Mouse (Mus musculus) embryonic facial prominence, embryonic 15.5 days (tissue): ENCODE results near the gene Pim3. TPM values are rescaled to one million over a fixed set of nuclear protein-coding genes. Genes with fewer than 3 reads are reported as not detected.
A peak's percentile ranks its signal among the peaks of the same experiment; 100 is the strongest.

Source experiments
- ATAC-seq: fragments of 200-750 bp; cut with Nextera tagmentation; 2 replicates; pipeline ENCODE4 v1.8.0; 2017; ENCODE audit warnings: low read depth, moderate TSS enrichment; ENCODE audit not compliant: insufficient number of reproducible peaks, low FRiP score, low TSS enrichment
- H3K27ac ChIP-seq: fragments of 300-500 bp; sonication (generic); replicated peaks from 2 replicates; pipeline ENCODE4 v1.5.1; 2015; ENCODE audit warnings: mild to moderate bottlenecking, inconsistent platforms
- H3K27me3 ChIP-seq: fragments of 300-500 bp; sonication (generic); 2 replicates; pipeline ENCODE4 v1.6.1; 2015; ENCODE audit warnings: inconsistent platforms
- H3K36me3 ChIP-seq: fragments of 300-500 bp; sonication (generic); 2 replicates; pipeline ENCODE4 v1.6.1; 2015; ENCODE audit warnings: mild to moderate bottlenecking, inconsistent platforms
- H3K4me1 ChIP-seq: fragments of 300-500 bp; sonication (generic); 2 replicates; pipeline ENCODE4 v1.6.1; 2015; ENCODE audit warnings: inconsistent platforms
- H3K4me2 ChIP-seq: fragments of 300-500 bp; sonication (generic); replicated peaks from 2 replicates; pipeline ENCODE4 v1.6.1; 2015; ENCODE audit warnings: mild to moderate bottlenecking, inconsistent platforms
- H3K4me3 ChIP-seq: fragments of 300-500 bp; sonication (generic); replicated peaks from 2 replicates; pipeline ENCODE4 v1.5.1; 2015; ENCODE audit warnings: mild to moderate bottlenecking, inconsistent platforms
- H3K9ac ChIP-seq: fragments of 300-500 bp; sonication (generic); 2 replicates; pipeline ENCODE4 v1.6.1; 2015; ENCODE audit warnings: inconsistent platforms
- H3K9me3 ChIP-seq: fragments of 300-500 bp; sonication (generic); replicated peaks from 2 replicates; pipeline ENCODE4 v1.6.1; 2016; ENCODE audit warnings: inconsistent platforms
- WGBS: fragments of 180-500 bp; shearing (Covaris S2); methylation state at CpG from one replicate; pipeline ENCODE4 v1.1.7; 2015; 5-methylcytosine and 5-hydroxymethylcytosine counted together
- polyA plus RNA-seq: library from polyadenylated mRNA; unstranded; fragments of >200 nt; fragmentation: Nextera tagmentation; extraction: Ambion mirVana; gene quantifications from 2 replicates; pipeline ENCODE4 v1.2.1, GENCODE M21; 2015

Gene Pim3
- polyA plus RNA-seq, 1 experiment from 2014 or later, result 64.8 TPM

DNA sequence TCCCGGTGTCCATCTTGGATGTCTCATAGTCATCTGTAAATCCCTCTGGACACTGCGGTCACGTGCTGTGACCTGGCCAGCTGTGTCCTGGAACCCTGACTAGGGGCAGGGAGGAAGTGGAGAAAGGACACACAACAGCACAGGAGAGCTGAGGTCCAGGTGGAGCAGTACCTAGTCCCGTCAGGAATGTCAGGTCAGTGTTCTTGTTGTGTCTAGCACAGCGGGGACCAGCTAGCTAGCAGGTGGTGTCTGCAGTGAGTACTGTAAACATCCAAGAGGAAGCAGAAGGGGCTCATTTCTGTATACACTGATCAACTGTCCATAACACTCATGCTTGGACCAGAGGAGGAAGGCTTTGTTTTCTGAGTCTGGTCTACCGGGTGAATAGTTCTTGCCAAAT is 23.4 kb downstream of the Pim3 start:
- Histone ChIP-seq H3K27me3 (no peaks in the 10 kb centered on the region), H3K36me3 (no peaks in the 10 kb centered on the region), H3K4me1 (peaks cover 6% of the 10 kb centered on the region; the same call in 1 of the 2 replicates), H3K4me2 (no peak overlapping the region), H3K9ac (no peak overlapping the region), H3K4me3 (no peak overlapping the region), H3K9me3 (no peaks in the 10 kb centered on the region), H3K27ac (no peak overlapping the region)
- 81% methylated on average over 6 of the region's 6 CpGs for WGBS
- no peak for ATAC-seq

DNA sequence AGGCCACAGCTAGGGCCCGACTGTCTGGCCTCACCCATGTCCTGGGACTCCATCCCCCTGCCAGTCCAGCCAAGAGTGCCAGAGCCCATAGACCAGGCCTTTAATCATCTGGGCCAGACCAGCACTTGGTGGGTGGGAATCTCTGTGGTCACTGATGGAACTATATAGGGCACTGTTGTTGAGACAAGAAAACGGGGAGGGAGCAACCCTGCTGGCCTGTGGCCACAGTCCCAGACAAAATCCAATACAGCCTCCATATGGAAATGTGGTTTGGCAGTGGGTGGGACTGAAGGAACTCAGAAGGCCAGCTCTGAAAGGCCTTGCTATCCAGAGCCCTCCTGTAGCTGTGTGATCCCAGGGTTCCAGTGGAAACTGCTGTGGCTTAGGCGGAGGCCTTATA is 27.0 kb downstream of the Pim3 start:
- no peak overlapping the region for H3K9ac ChIP-seq
- H3K27ac ChIP-seq, result peak overlapping the region; percentile 67
- peaks cover 19% of the 10 kb centered on the region for H3K4me1 ChIP-seq
- ATAC-seq, result peak; percentile 72
- H3K9me3 ChIP-seq, result no peaks in the 10 kb centered on the region
- H3K4me2 ChIP-seq, result no peak overlapping the region
- 69% methylated on average over 3 of the region's 3 CpGs for WGBS
- no peak overlapping the region for H3K4me3 ChIP-seq
- H3K36me3 ChIP-seq, result no peaks in the 10 kb centered on the region
- no peaks in the 10 kb centered on the region for H3K27me3 ChIP-seq

DNA sequence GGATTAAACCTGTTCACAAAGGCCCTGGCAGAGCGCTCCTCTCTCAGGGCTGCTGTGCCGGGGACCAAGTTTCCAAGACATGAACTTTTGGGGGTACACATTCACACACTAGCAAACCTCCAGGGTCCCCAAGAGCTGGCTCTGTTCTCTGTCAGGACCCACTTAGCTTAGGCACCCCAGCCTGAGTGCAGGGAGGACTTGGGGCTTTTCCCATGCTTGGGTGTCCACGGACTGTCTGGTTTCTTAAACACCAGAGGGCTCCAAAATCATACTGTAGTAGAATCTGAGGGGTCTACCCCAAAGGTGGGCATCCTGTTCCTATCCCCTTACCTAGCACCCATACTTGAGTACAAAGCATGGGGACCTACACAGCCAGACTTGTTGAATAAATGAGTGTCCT is 28.0 kb downstream of the Pim3 start:
- Histone ChIP-seq H3K27me3 (no peaks in the 10 kb centered on the region), H3K36me3 (no peaks in the 10 kb centered on the region), H3K4me1 (peaks cover 19% of the 10 kb centered on the region), H3K9me3 (no peaks in the 10 kb centered on the region), H3K4me3 (peak overlapping the region; percentile 49; the same call in 1 of the 2 replicates), H3K27ac (peak overlapping the region; percentile 67), H3K9ac (no peak overlapping the region), H3K4me2 (peak overlapping the region; percentile 97)
- no peak for ATAC-seq
- 72% methylated on average over 3 of the region's 3 CpGs for WGBS

DNA sequence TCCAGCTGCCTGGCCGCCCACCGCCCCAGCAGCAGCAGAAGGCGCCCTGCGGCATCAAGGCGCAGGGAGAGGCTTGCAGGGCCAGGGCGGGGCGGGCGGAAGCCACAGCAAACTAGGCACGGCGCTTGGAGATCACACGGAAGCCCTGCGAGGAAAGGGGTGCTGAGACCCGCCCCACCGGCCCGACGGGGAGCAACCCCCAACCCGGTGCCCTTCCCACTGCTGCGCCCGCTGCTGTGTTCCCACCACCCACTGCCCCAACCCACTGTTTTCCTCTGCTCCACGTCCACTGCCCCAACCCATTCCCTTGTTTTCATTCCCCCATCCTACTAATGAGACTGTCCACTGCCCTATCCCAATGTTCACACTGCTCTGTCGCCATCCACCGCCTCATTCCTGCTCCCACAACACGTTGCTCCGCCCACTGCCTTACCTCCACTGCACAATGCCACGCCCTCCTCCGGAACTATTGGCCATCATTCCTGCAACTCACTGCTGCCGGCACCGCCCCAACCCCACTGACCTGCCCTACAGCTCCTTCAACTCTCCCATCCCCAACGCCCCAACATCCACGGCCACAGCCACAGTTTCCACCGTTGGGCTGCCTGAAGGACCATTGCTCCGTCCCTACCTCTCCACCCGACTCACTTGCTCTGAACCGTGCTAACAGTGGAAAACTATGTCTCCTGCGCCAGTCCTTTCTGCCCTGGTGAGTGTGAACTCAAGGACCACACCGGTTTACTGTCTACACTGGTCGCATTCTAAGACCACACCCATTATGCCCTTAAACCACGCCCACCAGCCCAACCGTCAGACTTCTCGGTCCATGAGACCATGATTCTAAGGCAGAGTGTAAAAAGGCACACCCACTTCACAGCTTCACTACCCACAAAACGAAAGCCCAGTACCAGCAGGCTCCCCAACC is 29.0 kb downstream of the Pim3 start:
- WGBS, result 1% methylated on average over 41 of the region's 41 CpGs

DNA sequence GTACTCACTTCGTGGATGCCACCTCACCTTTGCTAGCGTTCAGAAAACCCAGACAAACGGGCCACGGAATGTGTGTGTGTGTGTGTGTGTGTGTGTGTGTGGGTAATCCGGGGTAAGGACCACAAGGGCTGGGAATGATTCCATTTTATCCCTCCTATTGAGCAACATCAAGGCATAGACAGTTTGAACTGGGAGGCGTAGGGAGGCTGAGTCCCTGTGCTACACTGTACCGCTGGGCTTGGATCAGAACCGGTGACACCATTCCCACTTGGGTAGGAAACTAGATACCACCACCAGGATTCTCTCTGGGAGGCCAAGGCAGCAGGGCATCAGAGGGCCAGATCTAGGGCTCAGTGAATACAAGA is 29.7 kb downstream of the Pim3 start:
- Histone ChIP-seq H3K4me2 (peak overlapping the region; percentile 97), H3K4me1 (peaks cover 19% of the 10 kb centered on the region), H3K27me3 (no peaks in the 10 kb centered on the region), H3K4me3 (peak overlapping the region; percentile 49; the same call in 1 of the 2 replicates), H3K27ac (no peak overlapping the region), H3K36me3 (no peaks in the 10 kb centered on the region), H3K9ac (no peak overlapping the region), H3K9me3 (no peaks in the 10 kb centered on the region)
- ATAC-seq, result no peak
- 65% methylated on average over 8 of the region's 8 CpGs for WGBS

More for the DNA sequence above, 29.0 kb downstream of the Pim3 start:
- Histone ChIP-seq H3K27me3 (no peaks in the 10 kb centered on the region), H3K27ac (no peak overlapping the region; the same call in 1 of the 2 replicates), H3K4me3 (peak overlapping the region; percentile 49), H3K4me1 (peaks cover 19% of the 10 kb centered on the region), H3K9me3 (no peaks in the 10 kb centered on the region), H3K36me3 (no peaks in the 10 kb centered on the region), H3K9ac (peak overlapping the region; percentile 33; the same call in 1 of the 2 replicates), H3K4me2 (peak overlapping the region; percentile 97)
- ATAC-seq, result peak; percentile 85

DNA sequence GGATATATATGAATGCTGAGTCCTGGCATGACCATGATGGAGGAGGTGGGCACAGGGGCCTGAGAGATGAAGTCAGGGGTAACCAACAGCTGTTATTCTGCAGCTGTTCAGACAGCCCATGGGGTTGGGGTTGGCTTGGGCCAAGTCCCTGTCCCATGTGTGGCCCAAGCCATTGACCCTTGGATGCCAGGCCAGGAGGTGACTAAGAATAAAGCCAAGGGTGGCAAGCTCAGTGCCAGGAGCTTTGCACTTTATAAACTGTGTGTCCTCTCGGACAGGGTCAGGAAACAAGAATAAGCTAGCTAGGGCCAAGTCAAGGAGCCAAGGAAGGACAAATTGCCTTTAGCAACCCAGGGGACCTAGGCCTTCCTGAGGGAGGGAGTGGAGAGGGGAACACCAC is 30.3 kb downstream of the Pim3 start:
- no peak overlapping the region for H3K4me2 ChIP-seq
- H3K4me3 ChIP-seq, result no peak overlapping the region
- H3K27ac ChIP-seq, result no peak overlapping the region
- no peaks in the 10 kb centered on the region for H3K9me3 ChIP-seq
- peaks cover 19% of the 10 kb centered on the region for H3K4me1 ChIP-seq
- no peak for ATAC-seq
- no peaks in the 10 kb centered on the region for H3K27me3 ChIP-seq
- no peak overlapping the region for H3K9ac ChIP-seq
- 89% methylated on average over 1 of the region's 1 CpGs for WGBS
- no peaks in the 10 kb centered on the region for H3K36me3 ChIP-seq

DNA sequence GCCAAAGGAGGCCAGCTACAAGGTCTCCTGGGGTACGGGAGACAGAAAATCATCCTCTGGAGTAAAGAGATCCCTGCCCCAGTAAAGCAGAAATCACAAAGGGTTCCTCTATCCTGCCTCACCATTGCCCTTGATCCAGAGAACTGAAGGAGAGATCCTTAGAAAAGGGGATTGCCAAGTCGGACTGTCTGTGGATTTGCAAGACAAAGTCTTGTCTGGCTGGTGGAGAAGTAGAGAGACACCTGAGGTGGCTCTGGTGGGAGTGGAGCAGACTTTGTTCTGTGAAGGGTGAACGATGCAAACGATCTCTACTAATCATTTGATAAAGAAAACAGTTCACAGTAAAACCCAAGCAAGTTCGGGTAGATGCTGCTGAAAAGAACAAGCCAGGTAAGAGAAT is 30.9 kb downstream of the Pim3 start:
- Histone ChIP-seq H3K27ac (no peak overlapping the region), H3K4me2 (no peak overlapping the region), H3K4me3 (no peak overlapping the region), H3K9me3 (no peaks in the 10 kb centered on the region), H3K36me3 (no peaks in the 10 kb centered on the region), H3K4me1 (peaks cover 19% of the 10 kb centered on the region), H3K9ac (no peak overlapping the region), H3K27me3 (no peaks in the 10 kb centered on the region)
- ATAC-seq, result no peak
- WGBS, result 78% methylated on average over 5 of the region's 5 CpGs

DNA sequence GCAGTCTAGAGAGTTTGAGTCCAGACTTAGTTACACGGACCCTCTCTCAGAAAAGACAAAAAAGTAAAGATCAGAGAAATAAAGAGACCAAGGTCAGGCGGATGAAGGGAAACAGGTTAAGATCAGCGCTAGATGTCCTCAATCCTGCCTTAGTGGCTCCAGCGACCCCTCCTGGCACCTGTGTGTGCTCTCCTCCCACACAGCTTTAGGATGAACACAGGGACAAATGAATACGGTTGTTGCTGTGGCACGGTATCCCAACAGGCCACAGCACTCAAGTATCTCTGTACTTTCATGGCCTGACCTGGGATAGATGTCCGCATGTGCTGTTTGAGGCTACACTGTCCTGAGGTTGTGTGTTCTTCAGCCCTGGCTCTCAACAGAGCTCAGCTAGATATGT is 33.1 kb downstream of the Pim3 start:
- peaks cover 15% of the 10 kb centered on the region for H3K4me1 ChIP-seq
- H3K36me3 ChIP-seq, result no peaks in the 10 kb centered on the region
- no peak overlapping the region for H3K4me2 ChIP-seq
- no peaks in the 10 kb centered on the region for H3K27me3 ChIP-seq
- H3K9me3 ChIP-seq, result no peaks in the 10 kb centered on the region
- no peak overlapping the region for H3K9ac ChIP-seq
- H3K4me3 ChIP-seq, result no peak overlapping the region
- ATAC-seq, result no peak
- 60% methylated on average over 7 of the region's 7 CpGs for WGBS
- H3K27ac ChIP-seq, result no peak overlapping the region

DNA sequence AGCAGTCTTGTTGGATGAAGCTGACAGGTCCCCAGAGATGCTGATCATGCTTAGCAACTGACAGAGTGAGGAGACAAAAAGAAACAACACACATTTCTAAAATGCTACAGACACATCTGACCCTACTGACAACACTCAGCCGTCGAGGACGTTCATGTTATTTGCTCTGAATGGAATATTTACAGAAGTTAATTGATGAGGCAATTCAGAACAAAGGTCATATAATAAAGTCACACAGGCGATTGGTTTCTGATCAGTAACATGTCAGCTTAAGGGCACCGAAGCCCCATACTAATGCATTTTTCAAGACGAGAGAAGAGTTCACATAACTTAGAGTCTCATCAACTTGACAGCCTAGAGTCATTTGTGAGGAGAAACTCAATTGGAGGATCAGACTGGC is 33.9 kb downstream of the Pim3 start:
- Histone ChIP-seq H3K4me2 (no peak overlapping the region), H3K27ac (no peak overlapping the region), H3K36me3 (no peaks in the 10 kb centered on the region), H3K9ac (no peak overlapping the region), H3K4me3 (no peak overlapping the region), H3K4me1 (peaks cover 8% of the 10 kb centered on the region), H3K27me3 (no peaks in the 10 kb centered on the region), H3K9me3 (no peaks in the 10 kb centered on the region)
- 87% methylated on average over 6 of the region's 6 CpGs for WGBS
- no peak for ATAC-seq

DNA sequence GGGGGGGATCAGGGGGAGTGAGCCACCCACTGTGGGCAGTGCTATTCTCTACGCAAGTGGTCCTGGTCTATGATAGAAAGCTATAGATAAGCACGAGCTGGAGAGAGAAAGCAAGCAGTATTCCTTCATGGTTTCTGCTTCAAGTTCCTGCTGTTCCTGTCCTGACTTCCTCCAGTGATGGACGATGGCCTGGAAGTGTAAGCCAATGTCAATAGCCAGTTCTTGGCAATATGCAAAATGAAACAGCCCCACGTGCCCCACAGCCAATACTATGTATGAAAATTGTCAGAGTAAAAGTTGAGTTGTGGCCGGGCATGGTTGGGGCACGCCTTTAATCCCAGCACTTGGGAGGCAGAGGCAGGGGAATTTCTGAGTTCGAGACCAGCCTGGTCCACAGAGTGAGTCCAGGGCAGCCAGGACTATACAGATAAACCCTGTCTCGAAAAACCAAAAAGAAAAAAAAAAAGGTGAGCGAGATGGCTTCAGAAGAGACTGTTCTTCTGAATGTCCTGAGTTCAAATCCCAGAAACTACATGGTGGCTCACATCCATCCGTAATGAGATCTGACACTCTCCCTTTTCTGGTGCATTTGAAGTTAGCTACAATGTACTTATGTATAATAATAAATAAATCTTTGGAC is 34.5 kb downstream of the Pim3 start:
- Histone ChIP-seq H3K36me3 (no peaks in the 10 kb centered on the region), H3K4me1 (peaks cover 2% of the 10 kb centered on the region; the same call in 1 of the 2 replicates), H3K4me3 (no peak overlapping the region), H3K4me2 (no peak overlapping the region), H3K27ac (no peak overlapping the region), H3K9ac (no peak overlapping the region), H3K9me3 (no peaks in the 10 kb centered on the region), H3K27me3 (no peaks in the 10 kb centered on the region)
- ATAC-seq, result no peak
- WGBS, result 82% methylated on average over 10 of the region's 10 CpGs

DNA sequence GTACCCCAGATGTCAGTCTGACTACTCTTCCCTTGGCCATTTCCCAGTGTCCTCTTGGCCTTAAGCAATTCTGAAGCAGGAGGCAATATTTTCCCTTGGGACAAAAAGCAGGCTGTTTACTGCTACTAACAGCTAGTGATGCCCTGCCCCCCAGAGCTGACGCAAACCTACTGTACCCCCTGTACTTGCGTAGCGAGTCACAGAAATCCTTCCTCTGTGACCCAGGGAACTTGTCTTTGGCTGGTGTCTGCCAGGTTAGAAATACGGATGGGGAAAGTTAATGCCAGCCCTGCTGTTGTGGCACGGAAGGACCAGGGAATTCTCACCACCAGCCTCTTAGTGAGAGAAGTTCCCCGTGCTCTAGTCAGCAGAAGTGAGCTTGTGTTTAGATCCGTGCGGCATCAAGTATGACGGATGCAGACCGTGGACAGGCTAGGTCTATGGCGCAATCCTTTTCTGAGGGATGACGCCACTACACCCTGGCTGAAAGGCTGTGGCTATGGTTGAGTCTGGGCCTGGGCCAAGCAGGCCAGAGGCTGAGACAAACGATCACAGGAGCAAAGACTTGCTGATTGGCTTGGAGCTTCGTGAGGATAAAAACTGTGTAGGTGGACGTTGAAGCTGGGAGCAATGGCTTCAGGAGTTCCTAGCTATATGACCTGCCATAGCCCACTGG is 40.4 kb downstream of the Pim3 start:
- Histone ChIP-seq H3K27ac (no peak overlapping the region), H3K4me3 (no peak overlapping the region), H3K4me1 (no peaks in the 10 kb centered on the region), H3K9ac (no peak overlapping the region), H3K4me2 (no peak overlapping the region), H3K27me3 (no peaks in the 10 kb centered on the region), H3K36me3 (no peaks in the 10 kb centered on the region), H3K9me3 (no peaks in the 10 kb centered on the region)
- ATAC-seq, result no peak
- WGBS, result 84% methylated on average over 15 of the region's 15 CpGs
